Mouse (Mus musculus) thymus, adult 2 months (tissue): Measurements from ENCODE around the gene Hoxb13. TPM values are rescaled to one million over a fixed set of nuclear protein-coding genes. Genes with fewer than 3 reads are reported as not detected.
A peak's percentile ranks its signal among the peaks of the same experiment; 100 is the strongest.

Experiments
- DNase-seq: peaks from one replicate; pipeline ENCODE4 v3.0.0; 2021
- H3K27ac ChIP-seq: fragments of 200-500 bp; 2 replicates; pipeline ENCODE4 v1.5.1; 2012; ENCODE audit warnings: low read length, control low read depth; ENCODE audit not compliant: control insufficient read depth, insufficient read depth
- H3K27me3 ChIP-seq: fragments of 200-500 bp; 2 replicates; pipeline ENCODE4 v1.6.1; 2012; ENCODE audit warnings: mild to moderate bottlenecking, low read length, moderate library complexity, mixed read lengths; ENCODE audit not compliant: control insufficient read depth, insufficient read depth
- H3K36me3 ChIP-seq: fragments of 200-500 bp; 2 replicates; pipeline ENCODE4 v1.6.1; 2012; ENCODE audit warnings: mild to moderate bottlenecking, low read length, moderate library complexity; ENCODE audit not compliant: control insufficient read depth, insufficient read depth
- H3K4me1 ChIP-seq: fragments of 200-500 bp; replicated peaks from 2 replicates; pipeline ENCODE4 v1.6.1; 2012; ENCODE audit warnings: low read length; ENCODE audit not compliant: control insufficient read depth, insufficient read depth
- H3K4me3 ChIP-seq: fragments of 200-500 bp; 2 replicates; pipeline ENCODE4 v1.5.1; 2012; ENCODE audit warnings: mild to moderate bottlenecking, low read length, control low read depth, moderate library complexity; ENCODE audit not compliant: control insufficient read depth, insufficient read depth
- CTCF ChIP-seq: fragments of 200-500 bp; IDR thresholded peaks from 2 replicates; pipeline ENCODE4 v1.5.1; 2012; ENCODE audit warnings: mild to moderate bottlenecking, control low read depth, low read length, moderate library complexity, borderline replicate concordance; ENCODE audit not compliant: control insufficient read depth, poor library complexity, insufficient read depth; ENCODE audit errors: extremely low read depth
- POLR2A ChIP-seq: fragments of 200-500 bp; IDR thresholded peaks from 2 replicates; pipeline ENCODE4 v1.6.1; 2012; ENCODE audit warnings: mild to moderate bottlenecking, low read length, control low read depth, moderate library complexity; ENCODE audit not compliant: control insufficient read depth, poor library complexity, insufficient read depth; ENCODE audit errors: extremely low read depth
- WGBS: fragments of 180-500 bp; shearing (Covaris S2); methylation state at CpG from one replicate; pipeline ENCODE4 v1.1.7; 2018; 5-methylcytosine and 5-hydroxymethylcytosine counted together
- polyA plus RNA-seq: library from polyadenylated mRNA; depleted of rRNA; stranded (reverse); fragments of >200 nt; gene quantifications from 2 replicates; pipeline ENCODE4 v1.2.3, GENCODE M21; 2012

Gene Hoxb13
- polyA plus RNA-seq, 1 experiment: 0.59 TPM

GRCm38 (mm10) chr11:96198642-96199041 is 4.5 kb downstream of the Hoxb13 start:
- no peak overlapping the region for H3K27ac ChIP-seq
- peak; percentile 31 for DNase-seq
- no peak overlapping the region for H3K4me3 ChIP-seq
- peaks cover 2% of the 10 kb centered on the region; the same call in 1 of the 2 replicates for H3K4me1 ChIP-seq
- WGBS: 3% methylated on average over 12 of the region's 12 CpGs
- TF ChIP-seq CTCF: no peak
- no peak for TF ChIP-seq POLR2A
- no peaks in the 10 kb centered on the region for H3K36me3 ChIP-seq
- peaks cover 63% of the 10 kb centered on the region for H3K27me3 ChIP-seq

- DNase-seq: no peak
- no peak overlapping the region for H3K4me3 ChIP-seq
- H3K4me1 ChIP-seq: peaks cover 2% of the 10 kb centered on the region; the same call in 1 of the 2 replicates
- WGBS: 4% methylated on average over 22 of the region's 22 CpGs
- no peaks in the 10 kb centered on the region for H3K36me3 ChIP-seq
- H3K27me3 ChIP-seq: peaks cover 58% of the 10 kb centered on the region
- TF ChIP-seq CTCF (no peak), POLR2A (no peak)
- no peak overlapping the region for H3K27ac ChIP-seq
Measured at GRCm38 (mm10) chr11:96199181-96200086, 5.3 kb downstream of the Hoxb13 start.

DNA sequence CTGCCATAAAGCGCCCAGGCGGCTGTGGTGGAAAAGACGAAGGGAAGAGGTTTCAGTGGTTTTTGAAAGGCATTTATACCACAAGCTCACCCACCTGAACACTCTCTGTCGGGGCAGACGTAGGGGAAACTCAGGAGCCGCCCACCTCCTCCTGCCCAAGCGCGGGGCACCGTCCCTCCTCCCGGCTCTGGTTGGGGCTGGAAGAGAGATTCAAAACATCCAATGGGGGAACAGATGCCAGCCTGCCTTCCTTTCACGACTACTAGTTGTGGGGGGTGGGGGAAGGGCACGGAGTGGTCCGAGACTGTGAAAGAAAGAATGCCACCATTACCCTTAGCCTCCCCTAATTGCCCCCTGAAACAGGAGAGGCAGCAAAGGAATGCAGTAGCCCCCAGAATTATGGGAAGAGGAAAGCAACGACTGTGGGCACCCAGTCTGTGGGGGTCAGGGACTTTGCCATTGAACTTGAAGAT is 6.1 kb downstream of the Hoxb13 start:
- H3K27ac ChIP-seq: no peak overlapping the region
- H3K27me3 ChIP-seq: peaks cover 55% of the 10 kb centered on the region
- 2% methylated on average over 14 of the region's 14 CpGs for WGBS
- peaks cover 2% of the 10 kb centered on the region; the same call in 1 of the 2 replicates for H3K4me1 ChIP-seq
- DNase-seq: no peak
- H3K4me3 ChIP-seq: no peak overlapping the region
- no peaks in the 10 kb centered on the region for H3K36me3 ChIP-seq
- no peak for TF ChIP-seq POLR2A
- TF ChIP-seq CTCF: no peak

DNA sequence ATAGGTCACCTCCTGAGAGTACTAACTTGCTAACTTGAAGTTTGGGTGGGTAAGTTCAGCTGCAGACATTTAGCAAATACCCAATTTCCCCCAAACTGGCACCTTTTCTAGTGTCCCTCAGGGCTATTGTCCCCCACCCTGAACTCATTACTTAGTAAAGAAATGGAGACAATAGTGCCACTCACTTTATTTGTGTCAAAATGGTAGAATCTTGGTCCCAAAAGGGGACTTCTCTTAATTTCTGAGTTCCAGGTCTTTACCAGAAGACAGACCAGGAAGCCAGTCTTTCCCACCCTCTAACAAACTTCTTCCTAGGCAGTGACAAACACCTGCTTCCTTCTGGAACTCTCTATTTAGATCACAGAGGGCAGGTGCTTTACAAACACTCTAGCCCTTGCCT is 7.6 kb downstream of the Hoxb13 start:
- no peak for DNase-seq
- Histone ChIP-seq H3K27me3 (peaks cover 52% of the 10 kb centered on the region), H3K36me3 (no peaks in the 10 kb centered on the region), H3K4me1 (peaks cover 2% of the 10 kb centered on the region; the same call in 1 of the 2 replicates), H3K4me3 (no peak overlapping the region), H3K27ac (no peak overlapping the region)
- TF ChIP-seq CTCF (no peak), POLR2A (no peak)

- peaks cover 2% of the 10 kb centered on the region; the same call in 1 of the 2 replicates for H3K4me1 ChIP-seq
- no peaks in the 10 kb centered on the region for H3K36me3 ChIP-seq
- TF ChIP-seq POLR2A: no peak
- no peak for TF ChIP-seq CTCF
- DNase-seq: no peak
- no peak overlapping the region for H3K4me3 ChIP-seq
- H3K27ac ChIP-seq: no peak overlapping the region
- WGBS: 7% methylated on average over 14 of the region's 14 CpGs
- peaks cover 52% of the 10 kb centered on the region for H3K27me3 ChIP-seq
Measured at GRCm38 (mm10) chr11:96202401-96203081, 8.4 kb downstream of the Hoxb13 start.

GRCm38 (mm10) chr11:96203182-96203788 is 9.2 kb downstream of the Hoxb13 start:
- H3K4me3 ChIP-seq: no peak overlapping the region
- H3K36me3 ChIP-seq: no peaks in the 10 kb centered on the region
- H3K4me1 ChIP-seq: peaks cover 2% of the 10 kb centered on the region; the same call in 1 of the 2 replicates
- peaks cover 48% of the 10 kb centered on the region for H3K27me3 ChIP-seq
- 6% methylated on average over 37 of the region's 37 CpGs for WGBS
- DNase-seq: no peak
- no peak for TF ChIP-seq CTCF
- no peak for TF ChIP-seq POLR2A
- no peak overlapping the region for H3K27ac ChIP-seq
